ENCODE assay signal across 15 mouse cellular contexts in the genomic region with DNA sequence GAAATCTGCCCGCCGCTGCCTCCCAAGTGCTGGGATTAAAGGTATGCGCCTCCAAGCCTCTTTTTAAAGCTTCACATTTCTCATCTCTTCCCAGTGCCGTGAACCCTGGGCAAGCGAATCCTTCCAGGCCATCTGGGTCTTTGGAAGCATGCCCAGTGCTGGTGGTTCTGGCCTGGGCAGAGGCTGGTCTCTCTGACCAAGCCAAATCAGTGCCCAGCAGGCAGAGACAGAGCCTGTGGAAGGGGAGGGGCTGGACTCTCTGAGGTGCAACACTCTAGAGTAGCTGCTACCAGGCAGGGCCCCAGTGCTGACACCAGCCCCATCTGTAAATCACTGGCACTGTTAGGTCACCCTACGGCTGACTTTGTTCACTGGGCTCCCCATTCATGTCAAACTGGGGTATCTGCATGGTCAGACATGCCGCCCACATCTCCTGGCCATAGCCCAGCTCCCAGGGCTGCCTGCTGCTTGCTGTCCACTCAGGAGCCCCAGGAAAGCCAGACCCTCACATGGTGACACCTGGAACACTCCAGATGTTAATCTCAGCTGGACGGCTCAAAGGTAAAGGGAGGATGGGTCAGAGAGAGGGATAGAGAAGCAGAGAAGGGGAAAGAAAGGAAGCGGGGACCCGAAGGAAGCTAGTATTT.
DNase-seq lines count a peak whose midpoint lies in the region; ATAC-seq and TF ChIP-seq lines count a peak whose summit lies in the region.
"Had no signal": no experiment of that assay in that cellular context is flagged by ENCODE, and none has a peak within 500 bp of the region (broad histone marks: within the 10 kb centered on the region; RNA-seq: fewer than 3 reads in every experiment).

No protein-coding gene starts in this region.

- DNase-seq in heart, postnatal 36 days: no peak
- DNase-seq in adrenal gland, postnatal 14 days: peak; percentile 14
- peak; percentile 99 for DNase-seq in cerebellum, adult 2 months
- no peak for DNase-seq in forebrain, postnatal 0 days
- DNase-seq in thymus, postnatal 10 days (ENCODE audit: low spot score in 2 of 2): no peak
- no peak for DNase-seq in heart, postnatal 14 days
- DNase-seq: layer of hippocampus, postnatal 36 days; right cerebral cortex, adult 18-20 months; thymus, adult 2 months had no signal

- peaks cover 31% of the 10 kb centered on the region for H3K4me1 ChIP-seq in heart, embryonic 15.5 days (replicated peaks)
- peaks cover 40% of the 10 kb centered on the region for H3K4me1 ChIP-seq in cerebellum, adult 2 months (ENCODE audit: control insufficient read depth, insufficient read depth, low read length)
- peaks cover 12% of the 10 kb centered on the region for H3K4me1 ChIP-seq in forebrain, postnatal 0 days (ENCODE audit: insufficient read depth)

- no peak for ATAC-seq in heart, embryonic 15.5 days (replicated peaks; ENCODE audit: insufficient number of reproducible peaks, insufficient read depth, low FRiP score, low read depth)
- ATAC-seq in forebrain, postnatal 0 days: peak; percentile 36; the same call in 1 of the 2 replicates
- no peak for ATAC-seq in frontal cortex, adult (ENCODE audit: low TSS enrichment)
- ATAC-seq: intestine, embryonic 16.5 days had no signal

- no peak for TF ChIP-seq POLR2A in cerebellum, adult 2 months (IDR thresholded peaks at IDR 0.05; ENCODE audit: borderline replicate concordance, insufficient read depth, low read length)

- no peak for TF ChIP-seq CTCF in cerebellum, adult 2 months (IDR thresholded peaks at IDR 0.05; ENCODE audit: borderline replicate concordance, insufficient read depth, low read depth, low read length)
- TF ChIP-seq CTCF in forebrain, postnatal 0 days (IDR thresholded peaks at IDR 0.05; ENCODE audit: low read depth): no peak

- WGBS in heart, embryonic 15.5 days: 63% methylated on average over 10 of the region's 10 CpGs
- 18% methylated on average over 10 of the region's 10 CpGs for WGBS in cerebellum, adult 2 months
- 56% methylated on average over 10 of the region's 10 CpGs for WGBS in forebrain, postnatal 0 days

- H3K27ac ChIP-seq in heart, embryonic 15.5 days: no peak overlapping the region
- H3K27ac ChIP-seq in cerebellum, adult 2 months (ENCODE audit: insufficient read depth, low read length): peak overlapping the region; percentile 81
- no peak overlapping the region for H3K27ac ChIP-seq in forebrain, postnatal 0 days (ENCODE audit: low read depth, low read length)
- H3K27ac ChIP-seq: heart, adult 2 months; liver, embryonic 14.5 days had no signal

- intact Hi-C loops in heart, postnatal 36 days (cut with DNase I): no loop called here
- intact Hi-C loops in heart, postnatal 14 days (cut with DNase I): no loop called here

- no peaks in the 10 kb centered on the region for H3K36me3 ChIP-seq in heart, embryonic 15.5 days
- H3K36me3 ChIP-seq in forebrain, postnatal 0 days (ENCODE audit: insufficient read depth): no peaks in the 10 kb centered on the region
- H3K36me3 ChIP-seq: embryonic facial prominence, embryonic 12.5 days had no signal

- no peak overlapping the region for H3K4me3 ChIP-seq in heart, embryonic 15.5 days
- no peak overlapping the region for H3K4me3 ChIP-seq in cerebellum, adult 2 months (replicated peaks; ENCODE audit: insufficient read depth, low read depth, low read length)
- H3K4me3 ChIP-seq in forebrain, postnatal 0 days (ENCODE audit: low read depth, low read length): no peak overlapping the region
- H3K4me3 ChIP-seq: embryonic facial prominence, embryonic 12.5 days; heart, adult 2 months had no signal

- H3K9ac ChIP-seq in heart, embryonic 15.5 days: peak overlapping the region; percentile 1; the same call in 1 of the 2 replicates
- H3K9ac ChIP-seq in forebrain, postnatal 0 days: no peak overlapping the region
- H3K9ac ChIP-seq: embryonic facial prominence, embryonic 12.5 days; liver, embryonic 14.5 days had no signal

- H3K9me3 ChIP-seq in heart, embryonic 15.5 days (replicated peaks): no peaks in the 10 kb centered on the region
- H3K9me3 ChIP-seq in forebrain, postnatal 0 days (ENCODE audit: low read length): no peaks in the 10 kb centered on the region
- H3K9me3 ChIP-seq: embryonic facial prominence, embryonic 12.5 days had no signal

- no peak overlapping the region for H3K4me2 ChIP-seq in heart, embryonic 15.5 days
- H3K4me2 ChIP-seq in forebrain, postnatal 0 days (ENCODE audit: low read depth): no peak overlapping the region
- H3K4me2 ChIP-seq: embryonic facial prominence, embryonic 12.5 days had no signal

- 0 out of 2 replicates have a peak, but pooled peaks cover 5% of the 10 kb centered on the region for H3K27me3 ChIP-seq in heart, embryonic 15.5 days
- H3K27me3 ChIP-seq in cerebellum, adult 2 months (ENCODE audit: control insufficient read depth, insufficient read depth, low read length): no peaks in the 10 kb centered on the region
- H3K27me3 ChIP-seq in forebrain, postnatal 0 days (ENCODE audit: insufficient read depth, low read length): no peaks in the 10 kb centered on the region
- H3K27me3 ChIP-seq: embryonic facial prominence, embryonic 12.5 days had no signal

Comparison
In these comparisons a context has a peak if more than half of its experiments do, and no peak if none do; other contexts are left out.
1. DNase-seq: peak in adrenal gland, postnatal 14 days (single experiment) and cerebellum, adult 2 months (2 of 2); none in heart, postnatal 36 days (0 of 2), forebrain, postnatal 0 days (single experiment), thymus, postnatal 10 days (0 of 2) and heart, postnatal 14 days (0 of 2).